ENCODE assay signal across 8 mouse cellular contexts in genomic region chr11:104317631-104318030, GRCm38 (mm10).
"Had no signal": no experiment of that assay in that cellular context is flagged by ENCODE, and none has a peak within 500 bp of the region (broad histone marks: within the 10 kb centered on the region; RNA-seq: fewer than 3 reads in every experiment).

No protein-coding gene starts in this region.

- H3K9ac ChIP-seq: midbrain, embryonic 15.5 days; neural tube, embryonic 12.5 days; stomach, embryonic 15.5 days had no signal

- H3K4me3 ChIP-seq: layer of hippocampus, adult 2 months; limb, embryonic 10.5 days; midbrain, embryonic 15.5 days; neural tube, embryonic 12.5 days; stomach, embryonic 15.5 days had no signal

- H3K4me2 ChIP-seq: midbrain, embryonic 11.5 days; midbrain, embryonic 15.5 days; stomach, embryonic 15.5 days had no signal

- DNase-seq: thymus, adult 2 months; thymus, postnatal 4 days had no signal

- H3K27ac ChIP-seq: limb, embryonic 10.5 days; neural tube, embryonic 12.5 days had no signal

- H3K36me3 ChIP-seq: limb, embryonic 10.5 days; neural tube, embryonic 12.5 days; stomach, embryonic 15.5 days had no signal

- ATAC-seq: midbrain, embryonic 15.5 days had no signal

- H3K9me3 ChIP-seq: limb, embryonic 10.5 days; midbrain, embryonic 15.5 days; neural tube, embryonic 12.5 days; stomach, embryonic 15.5 days had no signal

- H3K27me3 ChIP-seq: midbrain, embryonic 15.5 days; neural tube, embryonic 12.5 days; stomach, embryonic 15.5 days had no signal
